Mouse (Mus musculus): Measurements from ENCODE around the gene Rbm25.
A peak's percentile ranks its signal among the peaks of the same experiment; 100 is the strongest.

DNA sequence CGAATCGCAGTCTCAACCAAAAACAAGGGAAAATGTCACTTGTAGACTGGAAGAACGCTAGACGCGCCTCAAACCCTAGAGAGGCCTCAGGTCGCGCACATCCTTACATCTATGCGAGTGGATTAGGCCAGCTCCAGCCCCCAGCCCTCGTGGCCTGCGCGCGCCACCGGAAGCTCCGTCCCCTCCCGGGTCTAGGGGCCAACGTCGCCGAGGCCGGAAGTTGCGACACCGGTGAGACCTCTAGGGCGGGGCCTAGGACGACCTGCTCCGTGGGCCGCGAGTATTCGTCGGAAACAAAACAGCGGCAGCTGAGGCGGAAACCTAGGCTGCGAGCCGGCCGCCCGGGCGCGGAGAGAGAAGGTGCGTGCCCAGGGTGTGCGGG is 56.9 kb downstream of the Rbm25 start, which contains the start of gene Psen1:
- TF ChIP-seq CTCF (IDR thresholded peaks at IDR 0.05; ENCODE audit: extremely low read depth, insufficient read depth, low read length) = no peak
- TF ChIP-seq POLR2A (IDR thresholded peaks at IDR 0.05; ENCODE audit: extremely low read depth, insufficient read depth, low read length) = peak; percentile 84
